Mouse (Mus musculus): ENCODE measurements around the gene Dclre1b.
"Not testable (repeated sequence)": the region's sequence is repeated elsewhere in the genome, so short reads cannot be mapped to it uniquely, and the experiment has no call there.

Dclre1b gene

DNA sequence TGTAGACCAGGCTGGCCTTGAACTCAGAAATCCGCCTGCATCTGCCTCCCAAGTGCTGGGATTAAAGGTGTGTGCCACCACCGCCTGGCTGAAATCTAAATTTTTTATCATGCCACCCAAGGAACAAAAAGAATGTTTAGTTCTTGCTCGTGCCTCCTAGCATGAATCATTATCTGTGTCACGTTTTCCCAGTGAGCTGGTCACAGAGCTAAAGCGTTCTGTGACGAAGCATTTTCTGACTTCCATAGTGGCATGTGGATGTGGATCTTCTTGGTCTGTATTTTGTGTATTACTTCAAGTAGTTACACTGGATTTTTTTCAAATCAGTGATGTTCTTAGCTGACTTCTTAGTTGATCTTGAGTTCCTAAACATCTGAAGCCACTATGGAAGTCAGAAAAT lies 1.7 kb upstream of the Dclre1b start:
- no peak for DNase-seq (ENCODE audit: low read depth, low spot score)

- DNase-seq (ENCODE audit: low read depth, low spot score) = peak; percentile 3
Measured at GRCm38 (mm10) chr3:103809799-103810150, 531 bp upstream of the Dclre1b start.

DNA sequence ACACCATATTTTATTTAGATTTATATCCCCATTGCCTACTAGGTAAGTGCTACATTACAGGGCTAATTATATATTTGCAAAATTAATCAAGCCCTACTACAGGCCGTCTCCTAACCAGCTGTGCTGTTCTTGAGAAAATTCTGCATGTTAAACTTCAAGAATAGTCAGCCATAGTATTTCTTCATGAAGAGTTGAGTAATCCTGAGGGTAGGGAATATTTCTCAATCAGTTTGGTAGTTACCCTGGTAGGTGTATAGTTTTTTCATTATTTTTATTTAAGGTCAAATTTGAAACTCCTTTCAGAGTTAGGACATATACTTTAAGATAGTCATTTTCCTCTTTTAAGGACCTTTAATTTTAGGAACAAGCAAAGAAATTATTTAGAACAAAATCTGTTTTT lies 3.6 kb downstream of the Dclre1b start:
- DNase-seq (ENCODE audit: low read depth, low spot score) = no peak

GRCm38 (mm10) chr3:103802861-103803260 lies 6.4 kb downstream of the Dclre1b start:
- no peak for DNase-seq (ENCODE audit: low read depth, low spot score)

- no peak for DNase-seq (ENCODE audit: low read depth, low spot score)
Measured at GRCm38 (mm10) chr3:103801631-103802531, 7.4 kb downstream of the Dclre1b start.

DNA sequence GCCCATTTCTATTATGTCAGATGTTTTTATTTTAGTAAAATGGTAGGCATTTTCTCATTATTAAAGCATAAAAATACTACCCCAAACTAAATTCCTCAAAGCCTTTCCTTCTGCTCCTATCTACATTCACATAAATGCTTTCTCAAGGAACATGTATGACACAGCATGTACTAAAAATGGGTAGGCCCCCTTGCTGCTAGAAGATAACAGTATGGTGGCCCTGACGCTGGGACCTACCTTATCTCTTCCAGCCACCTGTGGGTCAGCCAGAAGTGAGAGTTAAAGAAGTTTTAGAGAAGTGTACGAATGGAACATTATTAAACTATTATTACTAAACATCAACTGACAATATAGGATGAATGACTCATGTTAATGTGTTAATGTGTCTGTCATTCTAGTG lies 9.7 kb downstream of the Dclre1b start:
- DNase-seq (ENCODE audit: low read depth, low spot score) = no peak

DNA sequence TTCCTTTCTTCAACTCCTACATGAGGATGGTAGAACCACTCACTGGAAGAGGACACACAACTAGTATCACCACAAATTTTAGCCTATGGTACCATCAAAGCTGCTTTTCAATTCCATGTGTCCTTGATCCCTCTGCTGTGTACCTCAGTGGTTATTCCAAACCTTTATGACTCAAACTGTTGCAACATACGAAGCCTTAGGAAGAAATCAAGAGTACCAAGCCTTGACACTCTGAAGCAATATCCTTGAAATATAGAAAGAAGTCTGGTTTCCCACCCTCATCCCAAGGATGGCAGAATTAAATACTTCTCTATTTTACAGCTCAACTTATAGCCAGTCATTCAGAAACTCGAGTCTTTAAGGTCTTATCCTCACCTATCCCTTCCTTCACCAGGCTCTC lies 12.9 kb downstream of the Dclre1b start:
- no peak for DNase-seq (ENCODE audit: low read depth, low spot score)

GRCm38 (mm10) chr3:103792566-103792965 lies 16.7 kb downstream of the Dclre1b start:
- no peak for DNase-seq (ENCODE audit: low read depth, low spot score)

- not testable (repeated sequence) for DNase-seq (ENCODE audit: low read depth, low spot score)
Measured at GRCm38 (mm10) chr3:103792111-103792406, 17.2 kb downstream of the Dclre1b start.

GRCm38 (mm10) chr3:103791230-103792110 lies 17.8 kb downstream of the Dclre1b start, which contains the start of gene Hipk1:
TSS of gene Hipk1 (minus strand) at chr3:103791563.
- DNase-seq (ENCODE audit: low read depth, low spot score) = peak; percentile 82

- DNase-seq (ENCODE audit: low read depth, low spot score) = peak; percentile 12
Measured at GRCm38 (mm10) chr3:103790346-103791145, 18.7 kb downstream of the Dclre1b start.

- DNase-seq (ENCODE audit: low read depth, low spot score) = peak; percentile 40
Measured at GRCm38 (mm10) chr3:103789891-103790345, 19.3 kb downstream of the Dclre1b start.

GRCm38 (mm10) chr3:103789096-103789495 lies 20.1 kb downstream of the Dclre1b start:
- no peak for DNase-seq (ENCODE audit: low read depth, low spot score)

DNA sequence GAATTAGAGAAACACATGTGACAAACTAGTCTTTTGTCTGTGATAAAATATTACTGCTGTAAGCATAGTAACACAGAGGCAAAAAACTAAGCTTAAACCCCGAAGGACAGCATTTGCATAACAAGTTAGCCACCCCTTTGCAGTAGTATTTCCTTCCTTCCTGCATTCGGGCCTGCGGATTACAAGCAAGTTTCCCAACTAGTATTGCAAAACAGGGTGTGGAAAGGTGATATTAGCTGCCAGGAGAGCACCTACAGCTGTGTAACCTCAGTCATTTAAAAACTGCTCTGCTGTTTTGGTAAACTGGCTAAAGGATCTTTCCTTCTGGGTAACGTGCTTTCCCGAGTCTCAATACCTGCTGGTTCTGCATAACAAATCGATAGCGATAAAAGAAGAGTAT lies 22.0 kb downstream of the Dclre1b start:
- no peak for DNase-seq (ENCODE audit: low read depth, low spot score)

DNA sequence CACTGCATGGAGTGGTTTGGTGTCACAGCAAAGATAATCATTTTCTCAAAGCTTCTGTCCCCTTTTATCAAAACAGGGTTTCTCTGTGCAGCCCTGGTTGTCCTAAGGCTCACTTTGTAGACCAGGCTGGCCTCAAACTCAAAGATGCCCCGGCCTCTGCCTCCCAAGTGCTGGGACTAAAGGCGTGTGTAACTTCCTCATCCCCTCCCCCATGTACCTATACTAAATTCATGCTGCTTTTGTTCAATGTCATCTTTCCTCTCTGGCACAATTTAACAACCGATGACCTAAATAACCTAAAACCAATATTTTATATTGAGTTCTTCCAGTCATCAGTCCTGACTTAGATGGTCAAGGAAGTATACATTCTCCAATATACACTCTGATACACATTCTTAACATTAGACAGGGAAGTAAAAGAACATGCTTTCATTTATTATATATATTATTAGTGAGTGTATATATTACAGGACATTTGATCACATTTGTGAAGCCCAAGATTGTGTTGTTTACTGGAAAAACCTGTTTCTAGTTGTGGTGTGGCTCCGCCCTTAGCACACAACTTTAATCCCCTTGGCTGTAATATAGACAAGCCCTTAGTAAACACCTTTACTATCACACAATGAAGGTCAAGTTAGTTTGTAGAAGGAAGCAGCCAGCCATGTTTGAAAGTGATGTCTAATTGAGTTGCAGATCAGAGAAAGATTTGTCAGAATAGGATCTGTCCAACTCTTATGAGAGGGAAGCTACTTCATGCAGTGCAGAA lies 26.2 kb downstream of the Dclre1b start:
- no peak for DNase-seq (ENCODE audit: low read depth, low spot score)

- no peak for DNase-seq (ENCODE audit: low read depth, low spot score)
Measured at GRCm38 (mm10) chr3:103780777-103781176, 28.5 kb downstream of the Dclre1b start.

- DNase-seq (ENCODE audit: low read depth, low spot score) = no peak
Measured at GRCm38 (mm10) chr3:103780271-103780670, 29.0 kb downstream of the Dclre1b start.

- DNase-seq (ENCODE audit: low read depth, low spot score) = no peak
Measured at GRCm38 (mm10) chr3:103779183-103779582, 30.1 kb downstream of the Dclre1b start.

DNA sequence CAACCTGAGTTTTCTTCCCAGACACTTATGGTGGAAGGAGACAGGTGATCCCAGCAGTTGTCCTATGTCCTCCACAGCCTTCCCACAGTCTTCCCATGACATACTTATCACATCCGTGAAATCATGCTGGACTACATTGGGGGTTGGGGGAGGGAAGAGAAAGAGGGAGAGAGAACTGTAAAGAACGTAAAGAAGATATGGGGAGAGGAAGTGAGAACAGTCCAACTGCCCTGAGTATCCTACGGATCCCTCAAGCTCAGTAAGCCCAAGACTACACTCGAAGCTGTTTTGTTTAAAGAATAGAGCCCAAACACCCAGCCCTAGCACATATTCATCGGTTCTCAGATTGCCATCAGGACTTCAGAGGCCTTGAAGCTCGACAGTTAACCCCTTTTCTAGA lies 30.6 kb downstream of the Dclre1b start:
- no peak for DNase-seq (ENCODE audit: low read depth, low spot score)

- DNase-seq (ENCODE audit: low read depth, low spot score) = no peak
Measured at GRCm38 (mm10) chr3:103777940-103778339, 31.3 kb downstream of the Dclre1b start.

GRCm38 (mm10) chr3:103774009-103774408 lies 35.2 kb downstream of the Dclre1b start:
- no peak for DNase-seq (ENCODE audit: low read depth, low spot score)

Measured in forelimb bud, embryonic 11.5 days (tissue).